Mouse (Mus musculus): ENCODE results near the gene Trim31. TPM values are rescaled to one million over a fixed set of nuclear protein-coding genes. Genes with fewer than 3 reads are reported as not detected.

Gene Trim31
- total RNA-seq, 1 experiment = not detected

- in situ Hi-C loops (cut with MboI; ENCODE audit: low sequenced_read_pairs in 2 of 2, unreplicated experiment in 2 of 2) = loop anchor here (5.0 to 10.0 kb wide), 2 partner anchors 310 to 312 kb away; partner anchors contain the start of gene Olfr94 (in 2 of the 2)
- no peak for TF ChIP-seq CHD2 (IDR thresholded peaks at IDR 0.05; ENCODE audit: low read depth, low read length)
- TF ChIP-seq ZC3H11A (IDR thresholded peaks at IDR 0.05; ENCODE audit: borderline replicate concordance, low read depth, low read length) = 0 out of 2 replicates have a peak, but pooled peaks have one; percentile 17
- TF ChIP-seq MAFK (IDR thresholded peaks at IDR 0.05; ENCODE audit: insufficient read depth, low read depth, low read length) = no peak
- TF ChIP-seq HCFC1 (IDR thresholded peaks at IDR 0.05; ENCODE audit: borderline replicate concordance, insufficient read depth, low read length) = no peak
- no peak for TF ChIP-seq ZNF384 (IDR thresholded peaks at IDR 0.05; ENCODE audit: low read depth, low read length)
- H3K27ac ChIP-seq (ENCODE audit: insufficient read depth, low read depth, low read length, poor library complexity, severe bottlenecking) = no peak overlapping the region
- no peak overlapping the region for H3K9ac ChIP-seq (ENCODE audit: insufficient read depth, low read depth, low read length, poor library complexity, severe bottlenecking)
- H3K9me3 ChIP-seq (ENCODE audit: control insufficient read depth, insufficient read depth, low read depth, low read length) = no peaks in the 10 kb centered on the region
- H3K4me3 ChIP-seq (ENCODE audit: insufficient read depth in 1 of 2, low read depth in 1 of 2, low read length in 2 of 2, poor library complexity in 1 of 2, severe bottlenecking in 1 of 2) = no peak overlapping the region
- peak; percentile 45 for DNase-seq (ENCODE audit: low read depth, low spot score)
- H3K4me1 ChIP-seq (ENCODE audit: control insufficient read depth in 2 of 2, insufficient read depth in 2 of 2, low read length in 2 of 2, poor library complexity in 1 of 2) = no peaks in the 10 kb centered on the region
- no peaks in the 10 kb centered on the region for H3K36me3 ChIP-seq (ENCODE audit: control insufficient read depth, insufficient read depth, low read length, poor library complexity, severe bottlenecking)
Observed at GRCm38 (mm10) chr17:36892362-36892761, 5.6 kb upstream of the Trim31 start.

- DNase-seq (ENCODE audit: low read depth, low spot score) = no peak
- Histone ChIP-seq H3K9ac (ENCODE audit: insufficient read depth, low read depth, low read length, poor library complexity, severe bottlenecking) (no peak overlapping the region), H3K27ac (ENCODE audit: insufficient read depth, low read depth, low read length, poor library complexity, severe bottlenecking) (no peak overlapping the region), H3K4me1 (ENCODE audit: control insufficient read depth in 2 of 2, insufficient read depth in 2 of 2, low read length in 2 of 2, poor library complexity in 1 of 2) (no peaks in the 10 kb centered on the region), H3K36me3 (ENCODE audit: control insufficient read depth, insufficient read depth, low read length, poor library complexity, severe bottlenecking) (no peaks in the 10 kb centered on the region), H3K9me3 (ENCODE audit: control insufficient read depth, insufficient read depth, low read depth, low read length) (no peaks in the 10 kb centered on the region), H3K4me3 (ENCODE audit: insufficient read depth in 1 of 2, low read depth in 1 of 2, low read length in 2 of 2, poor library complexity in 1 of 2, severe bottlenecking in 1 of 2) (no peak overlapping the region)
- no peak for TF ChIP-seq ZC3H11A (IDR thresholded peaks at IDR 0.05; ENCODE audit: borderline replicate concordance, low read depth, low read length)
- no peak for TF ChIP-seq HCFC1 (IDR thresholded peaks at IDR 0.05; ENCODE audit: borderline replicate concordance, insufficient read depth, low read length)
- no peak for TF ChIP-seq ZNF384 (IDR thresholded peaks at IDR 0.05; ENCODE audit: low read depth, low read length)
- TF ChIP-seq CHD2 (IDR thresholded peaks at IDR 0.05; ENCODE audit: low read depth, low read length) = no peak
- no peak for TF ChIP-seq MAFK (IDR thresholded peaks at IDR 0.05; ENCODE audit: insufficient read depth, low read depth, low read length)
- in situ Hi-C loops (cut with MboI; ENCODE audit: low sequenced_read_pairs in 2 of 2, unreplicated experiment in 2 of 2) = loop anchor here (5.0 to 10.0 kb wide), 2 partner anchors 309 to 311 kb away; partner anchors contain the start of gene Olfr94 (in 2 of the 2)
Observed at GRCm38 (mm10) chr17:36893387-36893786, 4.5 kb upstream of the Trim31 start.

- Histone ChIP-seq H3K27ac (ENCODE audit: insufficient read depth, low read depth, low read length, poor library complexity, severe bottlenecking) (no peak overlapping the region), H3K9ac (ENCODE audit: insufficient read depth, low read depth, low read length, poor library complexity, severe bottlenecking) (no peak overlapping the region), H3K4me1 (ENCODE audit: control insufficient read depth in 2 of 2, insufficient read depth in 2 of 2, low read length in 2 of 2, poor library complexity in 1 of 2) (no peaks in the 10 kb centered on the region), H3K36me3 (ENCODE audit: control insufficient read depth, insufficient read depth, low read length, poor library complexity, severe bottlenecking) (no peaks in the 10 kb centered on the region), H3K9me3 (ENCODE audit: control insufficient read depth, insufficient read depth, low read depth, low read length) (no peaks in the 10 kb centered on the region), H3K4me3 (ENCODE audit: insufficient read depth in 1 of 2, low read depth in 1 of 2, low read length in 2 of 2, poor library complexity in 1 of 2, severe bottlenecking in 1 of 2) (no peak overlapping the region)
- in situ Hi-C loops (cut with MboI; ENCODE audit: low sequenced_read_pairs in 2 of 2, unreplicated experiment in 2 of 2) = loop anchor here in 1 of 2 experiments (10.0 kb wide), 1 partner anchor 308 kb away; the partner anchor contains the start of gene Olfr94
- TF ChIP-seq ZC3H11A (IDR thresholded peaks at IDR 0.05; ENCODE audit: borderline replicate concordance, low read depth, low read length) = 0 out of 2 replicates have a peak, but pooled peaks have one; percentile 7
- TF ChIP-seq MAFK (IDR thresholded peaks at IDR 0.05; ENCODE audit: insufficient read depth, low read depth, low read length) = no peak
- TF ChIP-seq CHD2 (IDR thresholded peaks at IDR 0.05; ENCODE audit: low read depth, low read length) = no peak
- no peak for TF ChIP-seq HCFC1 (IDR thresholded peaks at IDR 0.05; ENCODE audit: borderline replicate concordance, insufficient read depth, low read length)
- 0 out of 2 replicates have a peak, but pooled peaks have one; percentile 7 for TF ChIP-seq ZNF384 (IDR thresholded peaks at IDR 0.05; ENCODE audit: low read depth, low read length)
- DNase-seq (ENCODE audit: low read depth, low spot score) = no peak
Observed at GRCm38 (mm10) chr17:36896583-36896982, 1.3 kb upstream of the Trim31 start.

GRCm38 (mm10) chr17:36897065-36897464 is 853 bp upstream of the Trim31 start:
- Histone ChIP-seq H3K9me3 (ENCODE audit: control insufficient read depth, insufficient read depth, low read depth, low read length) (no peaks in the 10 kb centered on the region), H3K9ac (ENCODE audit: insufficient read depth, low read depth, low read length, poor library complexity, severe bottlenecking) (no peak overlapping the region), H3K27ac (ENCODE audit: insufficient read depth, low read depth, low read length, poor library complexity, severe bottlenecking) (no peak overlapping the region), H3K36me3 (ENCODE audit: control insufficient read depth, insufficient read depth, low read length, poor library complexity, severe bottlenecking) (no peaks in the 10 kb centered on the region), H3K4me3 (ENCODE audit: insufficient read depth in 1 of 2, low read depth in 1 of 2, low read length in 2 of 2, poor library complexity in 1 of 2, severe bottlenecking in 1 of 2) (no peak overlapping the region), H3K4me1 (ENCODE audit: control insufficient read depth in 2 of 2, insufficient read depth in 2 of 2, low read length in 2 of 2, poor library complexity in 1 of 2) (no peaks in the 10 kb centered on the region)
- TF ChIP-seq HCFC1 (IDR thresholded peaks at IDR 0.05; ENCODE audit: borderline replicate concordance, insufficient read depth, low read length) = no peak
- TF ChIP-seq ZC3H11A (IDR thresholded peaks at IDR 0.05; ENCODE audit: borderline replicate concordance, low read depth, low read length) = no peak
- TF ChIP-seq ZNF384 (IDR thresholded peaks at IDR 0.05; ENCODE audit: low read depth, low read length) = no peak
- TF ChIP-seq CHD2 (IDR thresholded peaks at IDR 0.05; ENCODE audit: low read depth, low read length) = no peak
- TF ChIP-seq MAFK (IDR thresholded peaks at IDR 0.05; ENCODE audit: insufficient read depth, low read depth, low read length) = no peak
- in situ Hi-C loops (cut with MboI; ENCODE audit: low sequenced_read_pairs in 2 of 2, unreplicated experiment in 2 of 2) = loop anchor here in 1 of 2 experiments (10.0 kb wide), 1 partner anchor 308 kb away; the partner anchor contains the start of gene Olfr94
- DNase-seq (ENCODE audit: low read depth, low spot score) = no peak

Measured in ES-E14 (cell line).